Mouse (Mus musculus) Muller cell, postnatal 12 days (primary cell): ENCODE results near the gene Fam178b.

Source experiments
- DNase-seq: peaks from one replicate; pipeline ENCODE4 v3.0.0-alpha.2; 2015; ENCODE audit errors: inconsistent ontology term

Fam178b gene

DNA sequence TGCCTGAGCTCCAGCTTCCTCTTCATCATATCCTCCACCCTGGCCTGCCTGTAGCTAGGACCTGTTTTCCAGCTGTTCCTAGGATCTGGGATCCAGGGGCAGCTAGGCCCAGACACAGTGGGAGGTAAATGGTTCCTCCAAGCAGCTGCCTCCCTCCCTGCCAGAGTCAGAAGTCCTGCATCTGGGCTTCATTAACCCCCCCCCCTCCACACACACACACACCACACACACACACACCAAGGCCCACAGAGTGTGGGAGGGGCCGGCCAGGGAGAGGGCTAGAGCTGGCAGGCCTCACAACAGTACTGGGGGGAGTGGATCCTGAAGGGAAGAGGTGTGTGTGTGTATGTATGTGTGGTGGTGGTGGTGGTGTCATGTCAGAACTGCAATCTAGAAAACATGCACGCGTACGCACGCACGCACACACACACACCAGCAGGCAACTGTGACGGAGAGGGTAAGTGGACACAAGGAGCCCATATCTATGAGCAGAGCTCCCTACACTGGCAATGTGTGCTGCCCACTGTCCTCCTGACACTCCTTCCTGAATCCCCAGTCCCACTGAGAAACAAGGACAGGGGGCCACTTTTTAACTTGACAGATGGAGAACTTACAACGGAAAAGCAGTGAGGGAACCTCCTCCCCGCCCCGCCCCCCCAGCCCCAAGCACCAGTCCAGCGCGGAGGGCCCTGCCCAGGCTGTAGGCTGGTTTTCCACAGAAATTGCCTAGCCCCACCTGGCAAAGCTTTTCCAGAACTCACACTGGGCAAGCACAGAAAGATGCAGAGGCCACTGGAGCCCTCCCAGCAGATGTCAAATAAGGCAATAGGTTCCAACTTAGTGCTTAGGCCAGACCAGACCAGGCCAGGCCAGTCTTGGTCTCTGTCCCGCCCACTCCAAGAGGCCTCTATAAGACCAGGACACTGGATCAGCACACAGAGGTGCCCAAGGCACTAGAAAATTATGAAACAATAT lies 94.2 kb downstream of the Fam178b start:
- DNase-seq: peak; percentile 25

DNA sequence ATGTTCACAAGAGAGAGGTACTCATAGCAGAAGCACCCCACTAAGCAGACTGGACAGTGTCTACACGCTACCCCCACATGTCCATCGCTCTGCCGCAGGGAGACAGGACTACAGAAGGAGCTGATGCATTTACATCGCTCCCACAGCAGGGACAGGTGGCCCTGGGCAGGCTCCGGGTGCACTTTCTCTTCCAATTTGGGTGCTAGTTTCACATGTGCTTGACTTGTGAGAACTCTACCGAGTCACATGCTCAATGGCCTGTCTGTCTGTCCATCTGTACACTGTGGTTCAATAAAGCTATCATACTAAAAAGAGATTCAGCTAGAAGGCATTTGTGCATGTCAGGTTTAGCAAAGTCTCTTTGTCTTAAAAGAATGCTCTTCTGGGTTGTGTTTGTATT lies 95.1 kb downstream of the Fam178b start:
- DNase-seq: no peak

DNA sequence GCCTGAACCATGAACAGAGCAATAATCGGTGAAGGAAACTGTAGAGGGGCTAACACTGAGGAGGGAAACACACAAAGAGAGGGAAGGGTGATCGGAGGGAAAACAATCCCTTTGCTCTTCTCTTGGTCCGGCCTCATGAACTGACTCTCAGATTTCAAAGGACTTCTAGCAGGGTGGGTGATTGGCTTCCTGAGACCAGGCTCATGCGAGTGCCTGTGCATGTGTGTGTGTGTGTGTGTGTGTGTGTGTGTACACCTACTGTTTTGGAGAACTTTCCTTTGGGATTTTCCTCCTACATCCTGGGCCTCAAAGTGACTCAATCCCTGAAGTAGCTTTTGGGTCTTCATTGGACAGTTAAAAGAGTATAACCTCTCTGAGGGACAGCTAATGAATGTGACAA lies 96.7 kb downstream of the Fam178b start:
- DNase-seq: no peak

DNA sequence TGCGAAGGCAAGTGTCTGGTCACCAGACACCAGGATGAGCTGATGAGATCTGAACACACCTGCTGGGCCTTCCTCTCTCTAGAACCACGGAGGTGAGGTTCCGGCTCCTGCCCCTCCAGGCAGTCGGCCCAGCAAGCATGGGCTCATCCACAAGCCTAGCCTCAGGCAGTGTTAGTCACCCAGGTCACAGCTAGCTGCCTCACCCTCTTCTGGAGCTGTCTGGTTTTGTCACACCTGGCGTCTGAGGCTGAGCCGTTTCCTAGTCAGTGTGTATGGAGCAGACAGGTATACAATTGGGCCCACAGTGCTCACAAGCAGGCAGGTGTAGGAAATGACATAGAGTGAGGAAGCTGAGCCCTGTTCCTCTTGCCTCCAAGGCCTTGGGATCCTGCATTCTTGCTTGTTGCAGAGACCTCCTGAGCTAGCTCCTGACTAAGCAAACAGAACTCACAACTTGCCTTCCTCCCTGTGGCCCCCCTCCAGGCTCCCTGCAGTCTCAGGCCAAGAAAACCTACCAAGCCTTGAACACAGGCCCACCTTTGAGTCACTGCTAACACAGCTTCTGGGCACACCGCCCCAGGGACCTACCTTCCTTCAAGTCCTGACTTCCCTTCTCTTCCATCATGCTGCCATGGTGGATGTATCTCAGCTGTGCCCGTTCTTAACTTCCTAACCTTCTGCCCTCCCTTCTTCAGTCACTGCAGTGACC lies 99.4 kb downstream of the Fam178b start:
- no peak for DNase-seq

DNA sequence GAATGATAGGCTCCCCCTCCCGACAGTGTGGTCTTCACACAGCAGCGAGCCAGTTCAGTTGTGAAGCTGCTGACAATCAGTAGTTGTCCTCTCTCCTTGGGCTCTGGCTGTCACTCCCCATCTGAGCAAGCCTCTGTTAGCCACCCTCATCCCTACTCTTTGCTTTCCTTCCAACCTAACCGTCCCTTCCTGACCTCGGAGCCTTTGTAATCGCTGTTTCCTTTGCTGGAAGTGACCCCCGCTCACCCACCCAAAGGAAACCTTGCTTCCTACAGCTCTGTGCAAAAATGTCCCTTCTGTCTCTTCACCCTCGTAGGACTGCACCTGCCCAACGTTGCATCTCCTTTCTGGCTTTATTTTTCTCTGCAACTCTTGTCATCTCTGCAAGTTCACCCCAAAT lies 100.8 kb downstream of the Fam178b start:
- DNase-seq: no peak

DNA sequence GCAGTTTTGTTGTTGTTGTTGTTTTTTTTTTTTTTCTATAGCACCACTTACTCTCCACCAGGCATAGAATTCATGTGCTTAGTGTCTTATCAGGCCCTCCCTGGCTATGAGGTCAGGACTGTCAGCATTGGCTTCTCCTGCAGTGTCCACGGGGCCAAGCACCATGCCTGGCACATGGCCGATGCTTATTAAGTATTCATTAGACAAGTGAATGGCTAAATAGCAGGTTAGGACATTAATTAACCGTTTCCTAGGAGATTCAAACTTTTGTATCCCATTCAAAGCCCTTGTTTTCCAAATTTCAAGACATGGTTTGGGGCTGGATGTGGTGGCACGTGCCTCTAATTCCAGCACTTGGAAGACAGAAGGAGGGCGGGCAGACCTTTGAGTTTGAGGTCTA lies 101.7 kb downstream of the Fam178b start:
- peak; percentile 38 for DNase-seq

DNA sequence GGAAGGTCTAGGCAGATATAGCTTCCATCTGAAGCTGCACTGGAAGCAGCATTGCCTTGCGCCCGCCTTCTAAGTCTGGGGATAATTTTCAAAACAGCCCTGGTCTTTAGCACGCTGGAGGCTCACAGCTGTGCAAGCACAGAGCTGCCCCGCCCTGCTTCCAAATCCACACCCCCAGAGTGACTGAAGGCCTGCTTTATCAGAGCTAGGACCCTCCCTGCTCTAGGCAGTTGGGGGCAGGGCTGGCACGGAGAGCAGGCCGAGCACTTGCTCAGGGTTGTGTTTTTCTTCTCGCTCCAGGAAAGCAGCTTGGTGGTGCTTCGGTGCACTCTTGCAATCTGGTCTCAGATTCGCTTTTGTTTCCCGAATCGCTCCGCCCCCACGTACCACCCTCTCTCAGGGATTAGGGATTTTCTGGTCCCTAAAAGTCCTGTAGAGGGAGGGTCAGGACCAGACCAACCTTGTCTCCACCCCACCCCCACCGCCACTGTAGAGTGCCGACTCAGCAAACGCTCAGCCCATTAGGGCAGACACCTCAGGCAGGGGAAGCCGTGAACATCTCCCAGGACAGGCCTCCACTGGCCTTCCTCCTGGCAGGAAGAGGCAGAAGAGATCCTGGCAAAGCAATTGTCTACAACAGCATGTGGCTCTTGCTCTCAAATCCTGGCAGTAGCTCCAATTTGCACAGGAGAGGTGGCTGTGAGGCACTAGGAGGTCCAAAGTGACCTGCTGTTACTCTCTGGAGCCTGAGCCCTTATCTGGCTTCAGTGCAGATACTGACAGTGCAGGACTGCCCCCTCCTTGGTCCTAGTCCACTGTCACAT lies 102.4 kb downstream of the Fam178b start:
- DNase-seq: peak; percentile 24

DNA sequence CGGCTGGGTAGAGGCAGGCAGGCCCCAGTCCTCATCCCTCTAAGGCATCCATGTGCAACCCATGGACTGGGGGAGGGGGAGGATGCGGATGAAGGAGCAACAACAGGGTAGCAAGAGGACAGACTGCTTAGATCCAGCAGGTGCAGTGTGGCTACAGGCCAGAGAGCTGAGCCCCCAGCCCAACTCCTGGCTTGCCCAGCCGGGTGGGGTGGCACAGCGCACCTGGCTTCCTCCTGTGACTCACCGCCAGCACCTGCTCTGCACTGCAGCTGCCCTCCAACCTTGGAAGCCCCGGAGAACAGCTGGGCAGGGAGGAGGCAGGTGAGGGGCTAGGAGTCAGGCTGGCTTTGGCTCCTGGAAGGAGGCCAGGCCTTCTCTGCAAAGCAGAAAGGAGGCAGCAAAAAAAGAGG lies 103.0 kb downstream of the Fam178b start:
- DNase-seq: no peak

DNA sequence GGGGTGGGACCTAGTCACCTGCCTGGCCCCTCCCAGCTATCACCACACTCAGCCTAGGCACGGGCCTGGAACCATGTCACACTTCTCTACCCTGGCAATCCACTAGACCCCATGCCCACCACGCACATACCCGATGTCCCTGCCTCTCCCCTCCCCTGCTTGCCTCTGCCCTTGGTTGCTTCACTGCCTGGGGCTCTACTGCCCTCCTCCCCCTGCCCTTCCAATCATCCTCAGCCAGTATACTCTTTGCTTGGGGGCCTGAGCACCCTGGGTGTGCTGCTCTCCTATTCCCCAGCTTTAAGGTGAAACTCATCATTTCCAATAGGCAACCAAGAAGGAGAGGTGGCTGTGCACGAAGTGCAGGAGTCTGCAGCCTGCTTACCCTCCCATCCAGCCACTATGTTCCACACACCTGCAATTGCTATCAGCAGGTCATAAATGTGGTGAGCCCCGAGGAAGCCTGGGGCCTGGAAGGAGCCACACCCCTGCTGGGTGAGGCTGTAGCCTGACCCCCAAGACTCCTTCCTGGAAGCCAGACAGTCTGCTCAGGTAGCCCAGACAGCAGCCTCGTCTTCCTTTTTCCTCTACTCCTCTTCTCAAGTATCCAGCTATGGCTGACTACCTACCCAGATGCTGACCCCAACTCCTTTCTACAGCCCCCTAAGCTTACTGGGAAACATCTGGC lies 105.8 kb downstream of the Fam178b start:
- no peak for DNase-seq

DNA sequence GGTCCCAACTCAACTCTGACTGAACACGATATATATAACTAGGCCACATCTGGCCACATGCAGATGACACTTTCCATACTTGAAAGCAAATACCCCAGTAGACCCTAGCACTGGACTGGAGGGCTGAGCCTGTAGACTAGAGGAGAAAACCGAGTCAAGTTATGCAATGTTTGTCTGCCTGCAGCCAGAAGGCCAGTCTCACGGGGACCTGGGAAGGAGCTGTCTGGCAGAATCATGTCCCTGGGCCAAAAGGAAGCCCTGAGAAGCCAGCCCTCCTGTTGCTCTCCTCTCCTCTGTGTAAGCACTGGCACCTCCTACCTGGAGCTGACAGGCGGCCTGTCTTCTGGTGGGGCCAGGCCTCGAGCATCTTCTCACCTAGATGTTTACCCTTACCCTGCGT lies 107.6 kb downstream of the Fam178b start:
- no peak for DNase-seq

DNA sequence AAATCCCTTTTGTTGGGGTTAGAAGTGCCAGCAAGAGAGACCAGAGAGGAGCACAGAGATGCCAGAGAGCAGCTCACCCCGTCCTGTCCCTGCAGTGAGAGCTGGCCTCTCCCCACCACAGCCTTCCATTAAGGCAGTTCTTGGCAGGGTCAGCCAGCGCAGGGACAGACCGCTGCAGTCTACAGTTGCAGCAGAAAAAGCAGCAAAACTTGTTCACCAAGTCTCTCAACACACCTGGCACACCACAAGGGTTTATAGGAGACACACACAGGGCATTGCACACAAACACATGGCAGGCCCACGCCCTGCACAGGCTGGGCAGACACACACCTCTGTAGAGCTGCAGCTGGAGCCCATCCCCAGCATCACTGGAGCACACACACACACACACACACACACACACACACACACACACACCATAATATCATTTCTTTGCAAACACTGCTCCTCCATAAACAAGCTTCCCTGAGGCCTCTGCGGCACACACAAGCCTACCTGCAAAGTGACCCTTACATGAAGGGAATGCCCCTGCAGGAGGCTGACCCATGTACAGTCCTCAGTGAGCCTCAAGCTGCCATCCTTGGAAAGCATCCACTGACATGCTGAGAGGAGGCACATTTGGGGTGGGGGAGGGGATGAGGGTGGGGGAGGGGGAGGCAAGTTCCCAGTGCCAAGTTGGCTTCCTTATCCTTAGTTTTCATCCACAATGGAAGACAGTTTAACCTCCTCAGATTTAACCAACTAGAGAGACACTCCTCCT lies 108.6 kb downstream of the Fam178b start:
- no peak for DNase-seq

DNA sequence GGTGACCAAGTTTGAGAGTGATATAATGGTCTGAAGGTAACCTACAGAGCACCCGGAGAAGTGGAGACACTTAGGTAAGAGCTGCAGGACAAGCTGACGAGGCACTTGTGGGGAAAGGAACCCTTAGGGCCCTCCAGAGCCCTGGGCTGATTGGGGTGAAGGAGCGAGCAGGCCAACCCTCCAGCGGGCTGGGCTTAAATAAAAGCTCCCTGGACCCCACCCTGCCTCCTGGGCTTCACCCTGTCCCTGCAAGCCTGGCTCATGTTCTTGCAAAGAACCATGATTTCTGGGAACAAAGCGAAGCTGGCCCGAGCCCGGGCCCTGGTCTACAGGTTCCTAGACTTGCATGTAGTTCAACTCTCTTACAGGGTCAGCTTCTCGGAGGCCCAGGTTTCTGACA lies 109.5 kb downstream of the Fam178b start:
- no peak for DNase-seq

DNA sequence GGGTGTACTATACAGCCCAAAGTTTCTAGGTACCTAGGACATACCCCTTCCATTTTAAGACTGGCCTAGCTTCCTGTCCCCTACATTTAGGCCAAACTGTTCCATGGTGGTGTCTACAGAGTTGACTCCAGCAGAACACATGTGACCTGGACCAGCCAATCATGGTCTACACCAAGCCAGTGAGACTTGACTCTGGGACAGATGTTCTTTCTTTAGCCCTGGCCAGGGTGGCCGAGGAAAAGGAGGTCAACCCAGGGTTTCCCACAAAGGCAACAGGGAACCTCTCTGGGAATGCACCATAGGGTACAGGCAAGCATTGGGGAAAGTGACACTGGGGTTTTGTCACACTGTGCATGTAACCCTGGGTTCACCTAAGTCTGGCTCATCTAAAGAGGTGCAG lies 110.3 kb downstream of the Fam178b start:
- no peak for DNase-seq

DNA sequence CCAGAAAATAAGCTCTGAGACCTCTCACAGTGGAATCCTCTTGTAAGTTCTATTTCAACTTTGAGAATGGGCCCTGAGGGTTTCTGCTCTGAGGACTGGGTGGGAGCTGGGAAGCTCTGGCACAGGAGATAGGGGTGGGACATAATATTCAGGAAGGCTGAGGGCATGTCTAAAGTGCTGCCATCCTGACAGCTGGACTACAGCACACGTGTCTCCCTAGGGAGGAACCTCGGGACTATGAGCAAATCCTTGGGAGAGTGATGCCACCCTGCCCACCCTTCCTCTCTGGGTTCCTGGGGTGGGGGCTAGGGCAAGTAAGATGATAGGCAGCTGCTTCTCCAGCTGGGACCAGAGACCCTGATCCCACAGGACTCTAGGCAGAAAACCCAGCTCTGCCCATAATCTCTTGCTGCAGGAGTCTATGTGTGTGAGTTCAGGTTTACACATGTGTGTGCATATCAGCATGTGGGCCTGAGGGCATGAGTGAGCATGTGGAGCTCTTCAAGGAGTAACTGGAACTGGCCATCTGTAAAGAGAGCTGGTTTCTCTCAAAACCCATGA lies 110.8 kb downstream of the Fam178b start:
- DNase-seq: no peak

DNA sequence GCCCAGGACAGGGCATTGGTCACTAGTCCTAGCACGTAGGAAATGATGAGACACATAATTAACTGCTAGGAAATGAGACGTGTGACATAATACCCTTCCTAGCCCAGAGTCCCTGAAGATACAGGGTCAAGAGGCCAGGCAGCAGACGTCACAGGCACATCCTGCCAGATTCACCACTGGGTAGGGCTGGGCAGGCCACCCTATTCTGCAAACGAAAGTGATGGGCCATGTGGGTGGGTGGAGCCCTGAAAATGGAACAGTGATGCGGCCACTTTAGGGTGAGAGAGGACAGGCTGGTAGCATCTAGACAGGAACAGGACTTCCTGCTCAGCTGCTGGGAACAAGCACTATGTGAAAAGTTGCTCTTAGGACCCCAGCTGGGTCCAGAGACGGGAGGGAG lies 111.4 kb downstream of the Fam178b start:
- DNase-seq: no peak

DNA sequence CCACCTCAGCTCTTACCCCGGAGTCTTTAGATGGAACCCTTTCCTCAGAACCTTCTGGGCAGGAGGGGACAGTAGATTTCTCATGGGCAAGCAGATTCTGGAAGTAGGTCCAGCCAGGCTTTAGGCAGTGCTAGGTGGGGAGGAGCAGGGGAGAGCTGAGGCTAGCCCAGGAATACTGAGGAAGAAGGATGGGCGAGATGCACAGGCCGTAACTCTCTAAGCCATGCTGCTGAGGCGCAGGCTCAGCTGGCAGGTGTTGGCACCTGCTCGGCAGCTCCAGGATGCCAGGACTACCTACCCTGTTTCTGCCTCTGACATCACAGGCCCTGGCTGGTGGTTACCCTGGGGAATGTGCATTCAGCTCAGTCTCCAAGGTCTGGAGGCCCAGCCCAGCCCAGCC lies 112.7 kb downstream of the Fam178b start:
- no peak for DNase-seq

DNA sequence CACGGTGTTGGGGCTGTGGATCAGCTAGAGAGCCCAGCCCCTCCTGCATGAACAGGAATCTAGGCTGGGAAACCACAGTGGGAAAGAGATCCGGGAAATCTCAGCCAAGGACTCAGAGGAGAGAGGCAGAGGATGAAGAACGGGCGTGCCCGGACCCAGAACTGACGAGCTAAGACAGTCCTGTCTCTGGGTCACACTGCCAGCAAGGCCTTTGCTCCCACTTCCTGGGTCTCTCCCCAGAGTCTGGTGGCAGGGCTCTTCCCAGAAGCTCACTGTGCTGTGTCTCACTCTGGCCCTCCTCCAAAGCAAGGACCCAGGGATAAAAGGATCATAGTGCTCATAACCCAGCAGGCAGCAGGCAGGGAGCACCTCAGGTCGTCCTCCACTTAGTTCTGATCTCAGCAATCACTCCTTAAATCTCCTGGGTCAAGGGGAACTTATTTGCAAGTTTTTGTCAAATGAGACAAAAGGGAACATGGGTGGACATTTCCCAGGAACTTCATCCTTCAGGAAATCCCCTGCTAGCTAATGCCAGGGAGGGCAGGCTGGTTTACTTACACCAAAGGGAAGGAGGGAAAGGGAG lies 113.2 kb downstream of the Fam178b start:
- DNase-seq: peak; percentile 34

DNA sequence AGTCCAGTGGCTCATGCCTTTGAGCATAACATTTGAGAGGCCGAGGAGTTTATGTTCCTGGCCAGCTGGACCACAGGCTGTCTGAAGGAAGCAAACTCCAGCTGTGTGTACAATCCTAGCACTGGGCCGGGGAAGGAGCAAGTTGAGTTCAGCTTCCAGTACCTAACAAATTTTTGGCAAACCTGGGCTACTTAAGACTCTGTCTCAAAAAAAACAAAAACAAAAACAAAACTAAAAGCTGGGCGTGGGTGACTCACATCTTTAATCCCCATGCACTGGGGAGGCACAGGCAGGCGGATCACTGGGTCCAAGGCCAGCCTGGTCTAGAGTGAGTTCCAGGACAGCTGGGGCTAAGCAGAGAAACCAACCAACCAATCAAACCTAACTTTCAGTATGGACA lies 114.2 kb downstream of the Fam178b start:
- no peak for DNase-seq

DNA sequence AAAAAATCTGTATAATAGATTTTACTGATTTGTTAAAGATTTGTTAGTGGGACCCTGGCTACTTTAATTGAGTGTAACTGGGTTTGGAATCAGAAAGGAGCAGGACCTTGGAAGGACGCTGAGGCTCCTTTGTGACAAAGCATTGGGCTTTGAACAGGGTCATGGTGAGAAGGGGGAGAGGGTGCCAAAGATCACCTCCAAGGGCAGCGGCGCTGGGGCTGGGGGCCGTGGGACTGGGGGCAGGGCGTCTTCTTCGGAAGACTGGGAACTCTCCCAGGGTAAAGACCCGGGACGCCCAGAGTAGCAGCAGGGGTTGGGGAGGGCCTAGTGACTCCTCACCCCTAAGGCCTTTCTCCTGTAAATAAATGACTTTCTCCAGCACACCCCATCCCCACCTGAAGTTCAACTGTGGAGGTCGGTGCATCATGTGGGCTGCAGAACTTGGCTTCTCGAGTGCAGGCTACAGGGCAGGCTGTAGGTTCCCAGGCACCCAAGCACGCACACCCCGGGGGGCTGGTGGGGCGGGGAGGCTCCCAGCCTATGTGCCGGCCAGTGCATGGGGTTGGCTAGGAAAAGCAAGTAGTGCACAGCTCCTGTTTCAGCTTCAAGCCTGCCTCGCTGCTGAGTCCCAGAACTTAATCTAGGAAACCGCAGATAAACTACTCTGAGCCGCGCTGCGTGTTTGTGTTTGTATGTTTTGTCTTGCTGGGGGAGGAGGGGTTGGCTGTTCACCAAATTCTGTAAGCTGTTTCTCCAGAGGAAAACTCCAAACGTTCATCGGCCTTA lies 115.0 kb downstream of the Fam178b start:
- no peak for DNase-seq
